Mouse (Mus musculus) lung, embryonic 14.5 days (tissue): ENCODE results near the gene Ralgps1. TPM values are rescaled to one million over a fixed set of nuclear protein-coding genes. Genes with fewer than 3 reads are reported as not detected.

ENCODE experiments used
- ATAC-seq: fragments of 200-750 bp; cut with Nextera tagmentation; 2 replicates; pipeline ENCODE4 v1.8.0; 2017; ENCODE audit warnings: mild to moderate bottlenecking, moderate TSS enrichment, moderate library complexity; ENCODE audit not compliant: insufficient read depth
- DNase-seq: peaks from one replicate; pipeline ENCODE4 v3.0.0-alpha.2; 2015
- H3K27ac ChIP-seq: fragments of 300-500 bp; sonication (generic); 2 replicates; pipeline ENCODE4 v1.5.1; 2014; ENCODE audit warnings: low read depth, mild to moderate bottlenecking, moderate library complexity
- H3K27me3 ChIP-seq: fragments of 300-500 bp; sonication (generic); 2 replicates; pipeline ENCODE4 v1.6.1; 2014; ENCODE audit warnings: low read length, control low read depth; ENCODE audit not compliant: insufficient read depth
- H3K36me3 ChIP-seq: fragments of 300-500 bp; sonication (generic); 2 replicates; pipeline ENCODE4 v1.6.1; 2014; ENCODE audit warnings: control low read depth; ENCODE audit not compliant: insufficient read depth
- H3K4me1 ChIP-seq: fragments of 300-500 bp; sonication (generic); 2 replicates; pipeline ENCODE4 v1.6.1; 2014; ENCODE audit warnings: antibody characterized with exemption, control low read depth; ENCODE audit not compliant: insufficient read depth
- H3K4me2 ChIP-seq: fragments of 300-500 bp; sonication (generic); 2 replicates; pipeline ENCODE4 v1.6.1; 2014; ENCODE audit warnings: mild to moderate bottlenecking
- H3K4me3 ChIP-seq: fragments of 300-500 bp; sonication (generic); 2 replicates; pipeline ENCODE4 v1.5.1; 2014; ENCODE audit warnings: low read depth, low read length
- H3K9ac ChIP-seq: fragments of 300-500 bp; sonication (generic); 2 replicates; pipeline ENCODE4 v1.6.1; 2014
- H3K9me3 ChIP-seq: fragments of 300-500 bp; sonication (generic); 2 replicates; pipeline ENCODE4 v1.6.1; 2016; ENCODE audit warnings: low read depth, low read length, control low read depth
- CTCF ChIP-seq: IDR thresholded peaks from 2 replicates; pipeline ENCODE4 v1.5.1; 2016; ENCODE audit warnings: antibody characterized with exemption, low read depth
- WGBS: fragments of 180-500 bp; shearing (Covaris S2); extraction: QIAGEN DNeasy Blood & Tissue Kit; methylation state at CpG from one replicate; pipeline ENCODE4 v1.1.7; 2014; 5-methylcytosine and 5-hydroxymethylcytosine counted together
- polyA plus RNA-seq: library from polyadenylated mRNA; unstranded; fragments of >200 nt; fragmentation: Nextera tagmentation; extraction: Ambion mirVana; gene quantifications from 2 replicates; pipeline ENCODE4 v1.2.1, GENCODE M21; 2014

The Ralgps1 gene
- polyA plus RNA-seq, 1 experiment from 2014 or later: 6.1 TPM

GRCm38 (mm10) chr2:33371648-33372408 lies 542 bp upstream of the Ralgps1 start:
- H3K9ac ChIP-seq: no peak overlapping the region
- peak overlapping the region; percentile 58 for H3K4me3 ChIP-seq

GRCm38 (mm10) chr2:33370276-33370776 lies 960 bp downstream of the Ralgps1 start:
- no peak overlapping the region for H3K27ac ChIP-seq
- DNase-seq: peak; percentile 4
- ATAC-seq: peak; percentile 39; the same call in 1 of the 2 replicates
- no peaks in the 10 kb centered on the region for H3K27me3 ChIP-seq
- H3K4me2 ChIP-seq: peak overlapping the region; percentile 68
- no peaks in the 10 kb centered on the region for H3K9me3 ChIP-seq
- H3K4me1 ChIP-seq: 0 out of 2 replicates have a peak, but pooled peaks cover 2% of the 10 kb centered on the region
- H3K4me3 ChIP-seq: peak overlapping the region; percentile 58
- no peak for TF ChIP-seq CTCF
- 13% methylated on average over 14 of the region's 15 CpGs for WGBS
- no peaks in the 10 kb centered on the region for H3K36me3 ChIP-seq
- H3K9ac ChIP-seq: no peak overlapping the region

More at GRCm38 (mm10) chr2:33371648-33372408, 542 bp upstream of the Ralgps1 start:
- Histone ChIP-seq H3K9me3 (no peaks in the 10 kb centered on the region), H3K4me1 (no peaks in the 10 kb centered on the region), H3K36me3 (no peaks in the 10 kb centered on the region), H3K27me3 (no peaks in the 10 kb centered on the region), H3K27ac (no peak overlapping the region), H3K4me2 (peak overlapping the region; percentile 68)
- DNase-seq: no peak
- no peak for ATAC-seq
- 34% methylated on average over 18 of the region's 18 CpGs for WGBS
- TF ChIP-seq CTCF: no peak

GRCm38 (mm10) chr2:33369453-33369852 lies 1.8 kb downstream of the Ralgps1 start:
- TF ChIP-seq CTCF: no peak
- DNase-seq (no peak), ATAC-seq (no peak)
- Histone ChIP-seq H3K27me3 (no peaks in the 10 kb centered on the region), H3K9me3 (no peaks in the 10 kb centered on the region), H3K4me3 (no peak overlapping the region), H3K27ac (no peak overlapping the region), H3K36me3 (no peaks in the 10 kb centered on the region), H3K9ac (no peak overlapping the region), H3K4me2 (no peak overlapping the region), H3K4me1 (0 out of 2 replicates have a peak, but pooled peaks cover 2% of the 10 kb centered on the region)
- 70% methylated on average over 3 of the region's 3 CpGs for WGBS

- 76% methylated on average over 1 of the region's 1 CpGs for WGBS
- H3K36me3 ChIP-seq: no peaks in the 10 kb centered on the region
- H3K4me1 ChIP-seq: 0 out of 2 replicates have a peak, but pooled peaks cover 2% of the 10 kb centered on the region
- no peaks in the 10 kb centered on the region for H3K9me3 ChIP-seq
- H3K9ac ChIP-seq: no peak overlapping the region
- DNase-seq (no peak), ATAC-seq (no peak)
- no peak for TF ChIP-seq CTCF
- no peak overlapping the region for H3K4me2 ChIP-seq
- H3K4me3 ChIP-seq: no peak overlapping the region
- no peak overlapping the region for H3K27ac ChIP-seq
- H3K27me3 ChIP-seq: no peaks in the 10 kb centered on the region
Measured at GRCm38 (mm10) chr2:33368486-33368885, 2.8 kb downstream of the Ralgps1 start.

GRCm38 (mm10) chr2:33365703-33366471 lies 5.4 kb downstream of the Ralgps1 start:
- H3K4me3 ChIP-seq: no peak overlapping the region
- no peaks in the 10 kb centered on the region for H3K9me3 ChIP-seq
- H3K9ac ChIP-seq: no peak overlapping the region; the same call in 1 of the 2 replicates
- 0 out of 2 replicates have a peak, but pooled peaks cover 2% of the 10 kb centered on the region for H3K4me1 ChIP-seq
- no peaks in the 10 kb centered on the region for H3K27me3 ChIP-seq
- TF ChIP-seq CTCF: no peak
- DNase-seq (peak; percentile 59), ATAC-seq (peak; percentile 60; the same call in 1 of the 2 replicates)
- peak overlapping the region; percentile 56 for H3K27ac ChIP-seq
- H3K36me3 ChIP-seq: no peaks in the 10 kb centered on the region
- 47% methylated on average over 9 of the region's 9 CpGs for WGBS
- H3K4me2 ChIP-seq: 0 out of 2 replicates have a peak overlapping the region, but pooled peaks have one; percentile 7

GRCm38 (mm10) chr2:33364656-33365055 lies 6.6 kb downstream of the Ralgps1 start:
- TF ChIP-seq CTCF: no peak
- DNase-seq: no peak
- 84% methylated on average over 4 of the region's 4 CpGs for WGBS
- no peak overlapping the region for H3K4me2 ChIP-seq
- no peaks in the 10 kb centered on the region for H3K9me3 ChIP-seq
- no peak overlapping the region for H3K4me3 ChIP-seq
- no peak for ATAC-seq
- H3K27ac ChIP-seq: no peak overlapping the region
- H3K27me3 ChIP-seq: no peaks in the 10 kb centered on the region
- H3K36me3 ChIP-seq: no peaks in the 10 kb centered on the region
- H3K9ac ChIP-seq: no peak overlapping the region
- H3K4me1 ChIP-seq: 0 out of 2 replicates have a peak, but pooled peaks cover 2% of the 10 kb centered on the region

GRCm38 (mm10) chr2:33363890-33364289 lies 7.4 kb downstream of the Ralgps1 start:
- ATAC-seq (no peak), DNase-seq (no peak)
- no peak overlapping the region for H3K4me2 ChIP-seq
- H3K4me1 ChIP-seq: 0 out of 2 replicates have a peak, but pooled peaks cover 2% of the 10 kb centered on the region
- WGBS: 87% methylated on average over 4 of the region's 4 CpGs
- H3K9ac ChIP-seq: no peak overlapping the region
- H3K4me3 ChIP-seq: no peak overlapping the region
- no peaks in the 10 kb centered on the region for H3K36me3 ChIP-seq
- H3K27me3 ChIP-seq: no peaks in the 10 kb centered on the region
- no peak for TF ChIP-seq CTCF
- no peaks in the 10 kb centered on the region for H3K9me3 ChIP-seq
- H3K27ac ChIP-seq: no peak overlapping the region
